Mouse (Mus musculus) heart, adult 8-10 months (tissue): ENCODE measurements around the gene Pim3. TPM values are rescaled to one million over a fixed set of nuclear protein-coding genes. Genes with fewer than 3 reads are reported as not detected.

Experiments used
- total RNA-seq, 4 experiments: library from RNA; stranded (reverse); gene quantifications; 2 replicates each; pipeline ENCODE4 v1.2.4; 2022

Gene Pim3
- total RNA-seq, 4 experiments from 2014 or later, result 70.8 to 183 (median 86.1) TPM

Other genes starting within 250 kb of the Pim3 start
- 10 to 100 TPM; 26.5 to 29.6 (median 28.6) TPM for gene Brd1, start 128.0 kb upstream of the Pim3 start, total RNA-seq
- gene Zbed4, start 110.5 kb upstream of the Pim3 start, total RNA-seq, result 10 to 100 TPM in 1 of 4 experiments, 1 to 10 TPM in 3; 6.6 to 11.4 (median 8.3) TPM
- 10 to 100 TPM in 2 of 4 experiments, 1 to 10 TPM in 2; 7.4 to 10.3 (median 9.9) TPM for gene Alg12, start 42.9 kb upstream of the Pim3 start, total RNA-seq
- 10 to 100 TPM; 17.2 to 28.0 (median 21.1) TPM for gene Creld2, start 42.5 kb upstream of the Pim3 start, total RNA-seq
- not detected for gene Ttll8, start 92.2 kb downstream of the Pim3 start, total RNA-seq
- gene Mlc1, start 116.8 kb downstream of the Pim3 start, total RNA-seq, result not detected
- 100 to 1,000 TPM; 105 to 126 (median 121) TPM for gene Mov10l1, start 120.7 kb downstream of the Pim3 start, total RNA-seq
- gene Panx2, start 197.5 kb downstream of the Pim3 start, total RNA-seq, result 1 to 10 TPM; 1.1 to 2.1 (median 1.7) TPM
- 10 to 100 TPM; 43.9 to 51.4 (median 45.4) TPM for gene Trabd, start 212.9 kb downstream of the Pim3 start, total RNA-seq
- 10 to 100 TPM; 15.0 to 16.6 (median 15.8) TPM for gene Selenoo, start 226.9 kb downstream of the Pim3 start, total RNA-seq